Mouse (Mus musculus) neural tube, embryonic 11.5 days (tissue): Measurements from ENCODE around the gene Ifnl3. TPM values are rescaled to one million over a fixed set of nuclear protein-coding genes. Genes with fewer than 3 reads are reported as not detected.

Experiments used
- ATAC-seq: fragments of 200-750 bp; cut with Nextera tagmentation; 2 replicates; pipeline ENCODE4 v1.8.0; 2017; ENCODE audit warnings: moderate number of reproducible peaks, mild to moderate bottlenecking, moderate TSS enrichment, moderate library complexity; ENCODE audit not compliant: insufficient read depth, low FRiP score, low TSS enrichment
- DNase-seq: peaks from one replicate; pipeline ENCODE4 v3.0.0-alpha.2; 2015; ENCODE audit warnings: low spot score
- H3K27ac ChIP-seq: fragments of 300-500 bp; sonication (generic); 2 replicates; pipeline ENCODE4 v1.5.1; 2014; ENCODE audit warnings: low read depth, mild to moderate bottlenecking, low read length
- H3K27me3 ChIP-seq: fragments of 300-500 bp; sonication (generic); 2 replicates; pipeline ENCODE4 v1.6.1; 2014; ENCODE audit warnings: mild to moderate bottlenecking, low read length, mixed read lengths; ENCODE audit not compliant: control insufficient read depth, insufficient read depth
- H3K36me3 ChIP-seq: fragments of 300-500 bp; sonication (generic); 2 replicates; pipeline ENCODE4 v1.6.1; 2014; ENCODE audit warnings: mild to moderate bottlenecking, low read length, moderate library complexity, mixed read lengths; ENCODE audit not compliant: control insufficient read depth, insufficient read depth
- H3K4me1 ChIP-seq: fragments of 300-500 bp; sonication (generic); 2 replicates; pipeline ENCODE4 v1.6.1; 2014; ENCODE audit warnings: low read length, mixed read lengths; ENCODE audit not compliant: control insufficient read depth, insufficient read depth
- H3K4me2 ChIP-seq: fragments of 300-500 bp; sonication (generic); 2 replicates; pipeline ENCODE4 v1.6.1; 2014; ENCODE audit warnings: low read depth, mild to moderate bottlenecking, moderate library complexity
- H3K4me3 ChIP-seq: fragments of 300-500 bp; sonication (generic); 2 replicates; pipeline ENCODE4 v1.5.1; 2014; ENCODE audit warnings: low read depth, low read length
- H3K9ac ChIP-seq: fragments of 300-500 bp; sonication (generic); 2 replicates; pipeline ENCODE4 v1.6.1; 2014; ENCODE audit warnings: mild to moderate bottlenecking, low read length
- H3K9me3 ChIP-seq: fragments of 300-500 bp; sonication (generic); 2 replicates; pipeline ENCODE4 v1.6.1; 2016; ENCODE audit warnings: low read length; ENCODE audit not compliant: control insufficient read depth
- WGBS: fragments of 180-500 bp; shearing (Covaris S2); extraction: QIAGEN DNeasy Blood & Tissue Kit; methylation state at CpG from one replicate; pipeline ENCODE4 v1.1.7; 2014; 5-methylcytosine and 5-hydroxymethylcytosine counted together
- microRNA-seq: library from miRNA; unstranded; fragments of <30 nt; microRNA quantifications from one replicate; pipeline ENCODE4, GENCODE M21; 2016
- polyA plus RNA-seq: library from polyadenylated mRNA; unstranded; fragments of >200 nt; fragmentation: Nextera tagmentation; extraction: Ambion mirVana; gene quantifications from 2 replicates; pipeline ENCODE4 v1.2.1, GENCODE M21; 2014

Gene Ifnl3
- polyA plus RNA-seq, 1 experiment from 2014 or later, result not detected

DNA sequence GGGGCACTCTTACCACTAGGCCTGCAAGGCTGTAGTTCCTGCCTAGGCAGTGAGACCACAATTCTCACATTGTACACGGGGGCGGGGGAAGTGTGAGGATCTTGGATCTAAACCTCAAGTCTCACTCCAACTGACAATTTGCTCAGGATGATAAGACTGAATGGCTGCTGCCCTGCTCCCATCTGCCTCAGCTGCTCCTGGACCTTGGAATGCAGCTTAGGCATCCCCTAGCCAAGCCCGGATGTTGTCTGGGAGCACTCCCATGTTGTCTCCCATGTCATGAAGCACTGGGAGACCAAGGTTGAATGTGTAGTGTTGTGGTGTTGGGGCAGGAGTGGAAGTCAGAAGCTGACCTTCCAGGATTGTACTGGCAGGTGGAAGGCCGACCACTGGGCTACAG, 44.9 kb downstream of the Ifnl3 start:
- no peaks in the 10 kb centered on the region for H3K9me3 ChIP-seq
- H3K4me3 ChIP-seq, result no peak overlapping the region
- H3K27ac ChIP-seq, result no peak overlapping the region
- no peak for ATAC-seq
- WGBS, result 92% methylated on average over 4 of the region's 4 CpGs
- no peak overlapping the region for H3K4me2 ChIP-seq
- no peak for DNase-seq
- H3K36me3 ChIP-seq, result peaks cover 17% of the 10 kb centered on the region
- no peaks in the 10 kb centered on the region for H3K27me3 ChIP-seq
- H3K4me1 ChIP-seq, result no peaks in the 10 kb centered on the region
- no peak overlapping the region for H3K9ac ChIP-seq

DNA sequence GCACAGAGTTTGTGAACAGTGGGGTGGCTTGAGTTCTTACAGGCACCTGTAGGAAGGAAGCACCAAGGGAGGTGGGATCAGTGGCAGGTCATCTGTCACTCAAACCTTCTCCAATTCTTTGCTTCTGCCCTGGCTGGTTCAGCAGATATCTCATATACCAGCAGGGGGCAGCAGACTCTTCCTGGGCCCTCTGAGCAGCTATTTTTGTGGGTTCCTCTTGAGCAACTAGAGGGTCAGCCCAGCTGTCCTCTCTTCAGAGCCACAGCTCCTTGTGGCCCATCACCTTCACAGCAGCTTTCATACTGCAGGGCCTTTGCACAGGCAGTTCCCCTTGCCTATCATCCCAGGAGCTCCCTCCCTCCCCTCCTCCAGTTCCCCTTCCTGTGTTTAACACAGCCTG, 45.6 kb downstream of the Ifnl3 start:
- Histone ChIP-seq H3K4me1 (no peaks in the 10 kb centered on the region), H3K36me3 (peaks cover 15% of the 10 kb centered on the region), H3K27me3 (no peaks in the 10 kb centered on the region), H3K27ac (no peak overlapping the region), H3K9me3 (no peaks in the 10 kb centered on the region), H3K9ac (no peak overlapping the region), H3K4me2 (no peak overlapping the region), H3K4me3 (no peak overlapping the region)
- DNase-seq, result peak; percentile 51
- no peak for ATAC-seq

DNA sequence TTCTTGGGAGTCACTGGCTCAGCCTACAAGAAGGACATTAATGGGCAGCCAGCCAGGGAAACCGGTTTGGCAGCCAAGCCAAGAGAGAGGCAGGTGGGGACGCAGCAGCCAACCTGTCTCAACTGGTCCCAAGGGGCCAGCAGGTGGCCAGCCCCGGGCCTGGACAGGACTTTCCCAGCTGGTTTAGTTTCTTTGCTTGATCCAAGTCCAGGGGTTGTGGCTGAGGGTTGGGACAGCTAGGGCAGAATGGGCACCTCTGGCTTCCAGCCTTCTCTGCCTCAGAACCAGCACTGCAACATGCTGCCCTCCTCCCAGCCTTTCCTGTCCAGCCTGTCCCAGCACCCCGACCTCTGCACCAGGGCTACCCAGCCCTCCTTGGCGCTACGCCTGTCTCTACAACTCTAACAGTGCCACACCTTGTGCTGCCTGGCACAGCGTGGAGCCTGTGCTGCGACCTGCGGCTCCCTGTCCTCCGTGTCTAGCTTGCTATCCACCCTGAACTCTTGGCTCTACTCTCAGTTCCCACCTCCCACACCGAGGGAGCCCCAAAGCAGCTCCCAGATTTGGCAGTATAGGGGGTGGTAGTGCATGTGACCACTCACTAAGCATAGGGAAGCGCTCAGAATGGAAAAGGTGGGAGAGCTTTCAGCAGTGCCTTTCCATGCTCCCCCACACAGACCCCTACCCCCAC, 47.8 kb downstream of the Ifnl3 start:
- no peak for DNase-seq
- Histone ChIP-seq H3K27me3 (no peaks in the 10 kb centered on the region), H3K9ac (no peak overlapping the region), H3K36me3 (peaks cover 12% of the 10 kb centered on the region), H3K4me2 (no peak overlapping the region), H3K9me3 (no peaks in the 10 kb centered on the region), H3K4me1 (no peaks in the 10 kb centered on the region), H3K27ac (no peak overlapping the region), H3K4me3 (no peak overlapping the region)
- WGBS, result 76% methylated on average over 12 of the region's 12 CpGs
- ATAC-seq, result no peak

DNA sequence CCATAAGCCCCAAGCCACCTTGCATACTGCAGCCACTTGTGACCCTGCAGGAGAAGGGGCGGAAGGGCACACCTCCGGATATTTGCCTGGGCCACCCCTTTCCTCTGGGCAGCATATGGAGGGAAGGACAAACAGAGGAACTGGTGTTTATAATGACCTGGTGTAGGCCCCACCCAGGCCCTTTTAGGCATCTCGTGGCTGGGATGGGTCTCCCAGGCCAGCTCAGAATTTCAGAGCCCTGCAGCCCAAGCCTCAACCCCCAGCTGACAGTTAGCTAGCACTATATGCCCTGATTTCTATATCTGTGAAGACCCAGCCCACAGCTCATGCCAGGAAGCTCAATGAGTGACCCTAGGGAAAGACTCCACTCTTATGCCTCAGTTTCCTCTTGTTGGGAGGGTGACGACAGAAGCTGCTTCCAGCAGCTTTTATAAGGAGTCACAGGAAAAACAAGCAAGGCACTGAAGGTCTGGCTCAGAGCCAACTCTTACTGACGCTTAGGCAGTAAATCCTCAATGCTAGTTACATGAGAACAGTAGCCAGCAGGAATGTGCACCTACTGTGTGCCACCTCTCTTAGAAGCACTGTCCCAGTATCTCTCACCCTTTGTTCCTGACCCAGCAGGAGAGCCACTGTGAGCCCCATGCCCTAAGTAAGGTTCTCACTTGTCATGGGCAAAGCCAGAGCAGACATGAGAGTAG, 48.5 kb downstream of the Ifnl3 start:
- DNase-seq (no peak), ATAC-seq (no peak)
- 45% methylated on average over 5 of the region's 5 CpGs for WGBS
- Histone ChIP-seq H3K27me3 (no peaks in the 10 kb centered on the region), H3K9me3 (no peaks in the 10 kb centered on the region), H3K4me3 (no peak overlapping the region), H3K4me1 (0 out of 2 replicates have a peak, but pooled peaks cover 3% of the 10 kb centered on the region), H3K4me2 (no peak overlapping the region), H3K36me3 (peaks cover 10% of the 10 kb centered on the region), H3K27ac (no peak overlapping the region), H3K9ac (no peak overlapping the region)

DNA sequence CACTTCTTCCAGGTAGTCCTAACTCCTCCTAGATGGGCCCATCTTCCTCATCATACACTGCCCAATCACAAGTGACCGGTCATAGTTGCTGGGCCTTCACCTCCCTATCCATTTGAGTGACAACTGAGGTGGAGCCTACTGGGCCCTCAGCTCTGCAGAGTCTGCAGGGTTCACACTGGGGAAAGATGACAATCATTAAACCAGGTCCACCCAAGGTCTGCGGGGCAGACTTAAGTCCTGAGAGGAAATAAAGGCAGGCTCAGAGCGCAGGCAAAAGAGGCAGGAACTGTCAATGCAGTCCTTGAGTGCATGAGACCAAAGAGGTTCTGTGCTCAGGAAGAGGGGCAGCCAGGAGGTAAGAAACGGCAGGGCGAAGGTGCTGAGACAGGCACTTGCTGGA, 50.1 kb downstream of the Ifnl3 start:
- Histone ChIP-seq H3K9ac (no peak overlapping the region), H3K27ac (no peak overlapping the region), H3K9me3 (no peaks in the 10 kb centered on the region), H3K27me3 (no peaks in the 10 kb centered on the region), H3K4me2 (no peak overlapping the region), H3K4me1 (0 out of 2 replicates have a peak, but pooled peaks cover 3% of the 10 kb centered on the region), H3K4me3 (no peak overlapping the region), H3K36me3 (peaks cover 4% of the 10 kb centered on the region)
- 86% methylated on average over 5 of the region's 5 CpGs for WGBS
- DNase-seq, result no peak
- ATAC-seq, result no peak

DNA sequence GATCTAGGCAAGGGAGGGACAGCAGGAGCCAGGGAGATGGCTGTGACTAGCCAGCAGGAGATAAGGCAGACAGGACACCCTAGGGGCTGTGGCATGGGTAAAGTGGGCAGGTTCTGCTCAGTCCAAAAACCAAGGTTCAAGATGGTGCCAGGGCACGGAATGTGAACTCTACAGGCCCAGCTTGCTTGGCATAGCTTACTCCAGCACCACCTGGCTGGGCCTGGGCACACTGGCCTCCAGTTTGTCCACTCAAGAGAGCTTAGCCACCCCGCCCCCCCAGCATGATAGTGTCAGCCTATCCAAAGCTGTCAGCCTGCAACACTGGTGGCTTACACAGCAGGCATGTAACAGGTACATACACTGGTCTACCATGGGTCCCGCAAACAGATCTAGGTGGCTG, 50.6 kb downstream of the Ifnl3 start:
- Histone ChIP-seq H3K4me1 (0 out of 2 replicates have a peak, but pooled peaks cover 3% of the 10 kb centered on the region), H3K9ac (no peak overlapping the region), H3K36me3 (peaks cover 3% of the 10 kb centered on the region; the same call in 1 of the 2 replicates), H3K27ac (no peak overlapping the region), H3K27me3 (no peaks in the 10 kb centered on the region), H3K9me3 (no peaks in the 10 kb centered on the region), H3K4me2 (no peak overlapping the region), H3K4me3 (no peak overlapping the region)
- no peak for DNase-seq
- ATAC-seq, result no peak
- 91% methylated on average over 3 of the region's 3 CpGs for WGBS

Small RNA genes within 50 kb of the gene (microRNA-seq; reads per million reads assigned to microRNA genes)
- 0.78 reads per million for gene Mir7049

Other genes with a start within 250 kb of the Ifnl3 start
- 17.1 and 19.0 TPM in 2 replicates for gene Eid2b, start 245.1 kb upstream of the Ifnl3 start, polyA plus RNA-seq
- gene Selenov, start 231.7 kb upstream of the Ifnl3 start, polyA plus RNA-seq, result 0.45 and 0.66 TPM in 2 replicates
- gene Dll3, start 220.6 kb upstream of the Ifnl3 start, polyA plus RNA-seq, result 69.8 and 79.0 TPM in 2 replicates
- gene Timm50, start 210.8 kb upstream of the Ifnl3 start, polyA plus RNA-seq, result 199 and 219 TPM in 2 replicates
- 89.7 and 101 TPM in 2 replicates for gene Supt5, start 184.1 kb upstream of the Ifnl3 start, polyA plus RNA-seq
- 780 and 827 TPM in 2 replicates for gene Rps16, start 172.2 kb upstream of the Ifnl3 start, polyA plus RNA-seq
- gene Plekhg2, start 150.2 kb upstream of the Ifnl3 start, polyA plus RNA-seq, result 50.5 and 54.5 TPM in 2 replicates
- gene Zfp36, start 142.6 kb upstream of the Ifnl3 start, polyA plus RNA-seq, result 4.3 and 5.1 TPM in 2 replicates
- gene Med29, start 130.1 kb upstream of the Ifnl3 start, polyA plus RNA-seq, result 45.8 and 48.8 TPM in 2 replicates
- gene Paf1, start 129.9 kb upstream of the Ifnl3 start, polyA plus RNA-seq, result 71.7 and 78.0 TPM in 2 replicates
- gene Gmfg, start 85.4 kb upstream of the Ifnl3 start, polyA plus RNA-seq, result 6.5 and 7.4 TPM in 2 replicates
- gene Lrfn1, start 70.9 kb upstream of the Ifnl3 start, polyA plus RNA-seq, result 7.6 and 9.9 TPM in 2 replicates
- not detected in 2 replicates for gene Ifnl2, start 12.4 kb upstream of the Ifnl3 start, polyA plus RNA-seq
- not detected in 2 replicates for gene Sycn, start 18.0 kb downstream of the Ifnl3 start, polyA plus RNA-seq
- gene Nccrp1, start 24.4 kb downstream of the Ifnl3 start, polyA plus RNA-seq, result 0.15 TPM in 1 of 2 replicates, not detected in the other
- gene Samd4b, start 75.3 kb downstream of the Ifnl3 start, polyA plus RNA-seq, result 37.8 and 39.5 TPM in 2 replicates
- 31.1 and 33.9 TPM in 2 replicates for gene Pak4, start 75.3 kb downstream of the Ifnl3 start, polyA plus RNA-seq
- not detected in 2 replicates for gene Acp7, start 108.5 kb downstream of the Ifnl3 start, polyA plus RNA-seq
- 5.3 and 6.0 TPM in 2 replicates for gene Fbxo27, start 170.0 kb downstream of the Ifnl3 start, polyA plus RNA-seq
- 7.3 and 7.7 TPM in 2 replicates for gene Fbxo17, start 194.0 kb downstream of the Ifnl3 start, polyA plus RNA-seq
- gene Mrps12, start 219.0 kb downstream of the Ifnl3 start, polyA plus RNA-seq, result 128 and 129 TPM in 2 replicates
- gene Sars2, start 219.2 kb downstream of the Ifnl3 start, polyA plus RNA-seq, result 28.8 and 32.4 TPM in 2 replicates
- 1.1 and 1.9 TPM in 2 replicates for gene Ccer2, start 233.3 kb downstream of the Ifnl3 start, polyA plus RNA-seq
- 73.0 and 77.0 TPM in 2 replicates for gene Sirt2, start 243.9 kb downstream of the Ifnl3 start, polyA plus RNA-seq
- gene Nfkbib, start 244.7 kb downstream of the Ifnl3 start, polyA plus RNA-seq, result 49.7 and 57.3 TPM in 2 replicates